Mouse (Mus musculus): ENCODE measurements around the gene Itgae. TPM values are rescaled to one million over a fixed set of nuclear protein-coding genes. Genes with fewer than 3 reads are reported as not detected.
"Not testable (repeated sequence)": the region's sequence is repeated elsewhere in the genome, so short reads cannot be mapped to it uniquely, and the experiment has no call there.

Gene Itgae
- polyA plus RNA-seq, 1 experiment: not detected

DNA sequence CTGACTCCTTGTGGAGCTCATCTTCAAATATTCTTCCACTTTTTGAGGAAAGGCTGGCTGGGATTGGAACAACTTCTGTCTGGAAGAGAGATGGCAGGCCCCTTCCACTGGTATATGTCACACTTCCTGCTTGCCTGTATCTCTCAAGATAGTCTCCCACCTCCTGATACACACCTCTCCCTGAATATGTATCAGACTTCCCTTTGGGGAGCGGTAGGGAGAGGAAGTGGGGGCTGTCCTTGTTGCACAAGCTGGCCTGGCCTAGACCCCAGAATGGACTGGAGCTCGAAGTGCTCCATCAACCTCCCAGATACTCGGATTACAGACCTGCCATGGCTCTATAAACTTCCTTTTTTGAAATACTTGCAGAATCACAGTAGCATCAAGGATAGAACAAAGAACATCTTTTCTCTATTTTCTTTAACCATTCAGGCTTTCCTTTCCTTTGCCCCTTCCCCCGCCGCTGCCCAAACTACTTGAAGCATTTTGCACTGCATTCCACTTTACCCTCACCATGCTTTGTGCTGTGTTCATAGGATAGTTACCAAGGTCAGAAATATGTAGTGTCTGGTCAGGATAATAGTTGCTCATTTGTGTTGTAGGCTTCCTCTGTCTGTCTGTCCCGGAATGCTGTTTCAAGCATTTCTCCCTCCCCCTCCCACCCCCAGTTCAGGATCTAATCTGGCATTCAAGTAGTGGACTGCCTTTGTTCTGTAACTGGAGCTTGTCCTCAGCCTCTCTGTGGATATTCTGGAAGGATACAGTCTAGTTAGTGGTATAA is 2.5 kb upstream of the Itgae start:
- Histone ChIP-seq H3K4me3 (replicated peaks) (no peak overlapping the region), H3K27me3 (ENCODE audit: control insufficient read depth) (no peaks in the 10 kb centered on the region), H3K36me3 (ENCODE audit: control insufficient read depth) (peaks cover 23% of the 10 kb centered on the region), H3K4me1 (ENCODE audit: control insufficient read depth) (no peaks in the 10 kb centered on the region), H3K9me3 (ENCODE audit: control insufficient read depth, low read length) (no peaks in the 10 kb centered on the region)
- TF ChIP-seq GATA1 (IDR thresholded peaks at IDR 0.05; ENCODE audit: low read length) (no peak), TAL1 (IDR thresholded peaks at IDR 0.05; ENCODE audit: low read length) (no peak)

DNA sequence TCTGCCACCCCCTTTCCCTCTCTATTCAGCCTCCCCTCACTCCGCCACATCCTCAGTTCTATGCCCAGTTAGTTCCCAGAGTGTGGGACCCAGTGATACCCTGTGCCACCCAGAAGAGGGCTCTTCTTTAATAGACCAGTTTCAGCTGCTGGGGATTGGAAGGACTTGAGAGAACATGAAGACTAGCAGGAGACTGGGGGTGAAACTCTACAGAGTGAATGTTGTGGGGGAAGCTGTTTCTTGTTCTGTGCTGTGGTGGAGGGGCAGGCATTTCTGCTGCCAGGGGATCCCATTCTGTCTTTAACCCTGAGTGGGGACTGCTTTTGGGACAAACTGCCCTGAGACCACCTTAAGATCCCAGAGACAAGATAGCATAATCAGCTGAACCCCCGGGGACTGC is 443 bp downstream of the Itgae start:
- TF ChIP-seq GATA1 (IDR thresholded peaks at IDR 0.05; ENCODE audit: low read length) (no peak), TAL1 (IDR thresholded peaks at IDR 0.05; ENCODE audit: low read length) (no peak)
- H3K9me3 ChIP-seq (ENCODE audit: control insufficient read depth, low read length): no peaks in the 10 kb centered on the region
- H3K27me3 ChIP-seq (ENCODE audit: control insufficient read depth): no peaks in the 10 kb centered on the region
- H3K4me3 ChIP-seq (replicated peaks): no peak overlapping the region
- H3K36me3 ChIP-seq (ENCODE audit: control insufficient read depth): peaks cover 2% of the 10 kb centered on the region; the same call in 1 of the 2 replicates
- H3K4me1 ChIP-seq (ENCODE audit: control insufficient read depth): no peaks in the 10 kb centered on the region

DNA sequence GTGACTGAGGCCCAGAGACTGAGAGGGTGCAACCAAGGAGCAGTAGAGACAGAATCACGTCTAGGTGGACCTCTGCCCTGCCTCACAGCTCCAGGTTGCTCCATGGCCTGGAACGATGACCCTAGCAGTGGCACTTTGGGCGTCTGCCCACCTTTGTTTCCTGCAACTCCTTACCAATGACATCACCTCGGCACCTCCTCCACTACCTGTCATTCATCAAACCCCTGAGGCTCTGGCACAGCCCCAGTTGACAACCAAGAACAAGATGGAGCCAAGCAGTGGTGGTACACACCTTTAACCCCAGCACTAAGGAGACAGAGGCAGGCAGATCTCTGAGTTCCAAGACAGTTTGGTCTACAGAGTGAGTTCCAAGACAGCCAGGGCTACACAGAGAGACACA is 1.7 kb downstream of the Itgae start:
- TF ChIP-seq TAL1 (IDR thresholded peaks at IDR 0.05; ENCODE audit: low read length) (no peak), GATA1 (IDR thresholded peaks at IDR 0.05; ENCODE audit: low read length) (no peak)
- Histone ChIP-seq H3K27me3 (ENCODE audit: control insufficient read depth) (no peaks in the 10 kb centered on the region), H3K4me1 (ENCODE audit: control insufficient read depth) (no peaks in the 10 kb centered on the region), H3K4me3 (replicated peaks) (no peak overlapping the region), H3K36me3 (ENCODE audit: control insufficient read depth) (no peaks in the 10 kb centered on the region), H3K9me3 (ENCODE audit: control insufficient read depth, low read length) (no peaks in the 10 kb centered on the region)

DNA sequence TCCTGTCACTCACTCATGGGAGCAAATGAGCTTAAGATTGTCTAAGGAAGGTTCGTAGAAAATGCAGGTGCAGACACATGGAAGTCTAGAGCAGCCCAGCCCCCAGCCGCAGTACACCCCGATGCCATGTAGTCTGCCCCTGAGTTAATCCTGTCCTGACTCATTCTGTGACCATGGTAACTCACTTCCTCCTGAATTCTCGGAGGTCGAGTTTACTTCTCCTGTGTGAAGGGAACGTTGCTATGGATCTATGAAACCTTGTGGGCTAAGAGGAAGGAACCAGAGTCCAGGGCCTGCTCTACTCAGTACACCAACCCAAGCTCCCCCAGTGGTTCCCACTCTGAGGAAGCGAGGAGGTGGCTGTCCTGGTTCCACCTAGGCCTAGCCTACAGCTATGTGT is 2.5 kb downstream of the Itgae start:
- H3K36me3 ChIP-seq (ENCODE audit: control insufficient read depth): no peaks in the 10 kb centered on the region
- no peaks in the 10 kb centered on the region for H3K4me1 ChIP-seq (ENCODE audit: control insufficient read depth)
- H3K9me3 ChIP-seq (ENCODE audit: control insufficient read depth, low read length): no peaks in the 10 kb centered on the region
- no peak for TF ChIP-seq TAL1 (IDR thresholded peaks at IDR 0.05; ENCODE audit: low read length)
- no peak for TF ChIP-seq GATA1 (IDR thresholded peaks at IDR 0.05; ENCODE audit: low read length)
- H3K27me3 ChIP-seq (ENCODE audit: control insufficient read depth): no peaks in the 10 kb centered on the region
- H3K4me3 ChIP-seq (replicated peaks): no peak overlapping the region

DNA sequence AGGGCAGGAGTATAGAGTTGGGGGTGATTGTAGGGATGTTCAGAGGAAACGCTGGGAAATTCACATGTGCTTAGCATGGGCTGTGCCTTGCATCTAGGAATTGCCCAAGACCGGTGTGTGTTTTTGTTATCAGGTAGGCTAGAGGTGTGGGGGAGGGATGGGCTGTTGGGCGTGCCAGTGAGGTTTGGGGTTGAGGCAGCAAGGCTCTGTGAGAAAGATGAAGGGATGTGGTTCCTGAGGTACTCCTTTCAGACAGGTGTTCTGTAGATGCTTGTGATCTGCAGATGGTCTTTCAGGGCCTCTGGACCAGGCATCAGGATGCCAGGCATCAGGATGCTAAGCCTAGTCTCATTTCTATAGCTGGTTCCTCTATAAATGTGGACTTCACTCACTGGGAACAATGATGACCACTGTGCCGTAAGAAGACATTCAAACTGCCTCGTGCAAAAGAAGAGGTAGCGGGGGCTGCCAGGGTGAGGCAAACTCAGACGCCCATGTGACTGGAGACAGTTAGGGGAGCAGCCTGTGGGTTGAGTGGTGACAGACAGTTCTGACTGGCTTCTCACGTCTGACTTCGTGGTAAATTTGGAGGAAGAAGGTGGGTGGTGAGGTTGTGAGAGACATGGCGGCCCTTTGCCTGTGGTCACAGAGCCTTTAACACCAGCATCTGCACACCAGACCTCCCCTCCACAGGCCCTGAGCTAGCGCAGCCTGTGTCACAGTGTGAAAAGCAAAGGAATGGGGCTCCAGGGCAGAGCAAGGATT is 4.0 kb downstream of the Itgae start:
- no peaks in the 10 kb centered on the region for H3K27me3 ChIP-seq (ENCODE audit: control insufficient read depth)
- no peaks in the 10 kb centered on the region for H3K4me1 ChIP-seq (ENCODE audit: control insufficient read depth)
- no peak overlapping the region for H3K4me3 ChIP-seq (replicated peaks)
- TF ChIP-seq TAL1 (IDR thresholded peaks at IDR 0.05; ENCODE audit: low read length) (no peak), GATA1 (IDR thresholded peaks at IDR 0.05; ENCODE audit: low read length) (no peak)
- H3K36me3 ChIP-seq (ENCODE audit: control insufficient read depth): no peaks in the 10 kb centered on the region
- H3K9me3 ChIP-seq (ENCODE audit: control insufficient read depth, low read length): no peaks in the 10 kb centered on the region

DNA sequence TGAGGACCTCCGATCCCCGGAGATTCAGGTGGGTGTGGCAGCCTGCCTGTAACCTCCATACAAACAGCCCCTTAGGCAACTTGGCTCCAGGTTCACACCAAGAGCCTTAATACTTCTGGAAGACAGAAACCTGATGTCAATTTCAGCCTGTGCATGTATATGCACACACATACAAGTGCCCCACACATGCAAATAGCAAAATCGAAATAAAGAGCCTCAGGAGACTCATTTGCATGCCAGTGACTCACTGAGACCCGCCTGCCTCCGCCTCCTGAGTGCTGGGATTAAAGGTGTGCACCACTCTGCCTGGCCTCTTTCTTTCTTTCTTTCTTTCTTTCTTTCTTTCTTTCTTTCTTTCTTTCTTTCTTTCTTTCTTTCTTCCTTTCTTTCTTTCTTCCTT is 8.5 kb downstream of the Itgae start:
- TF ChIP-seq TAL1 (IDR thresholded peaks at IDR 0.05; ENCODE audit: low read length): no peak
- TF ChIP-seq GATA1 (IDR thresholded peaks at IDR 0.05; ENCODE audit: low read length): no peak
- no peak overlapping the region for H3K4me3 ChIP-seq (replicated peaks)
- no peaks in the 10 kb centered on the region for H3K9me3 ChIP-seq (ENCODE audit: control insufficient read depth, low read length)
- H3K27me3 ChIP-seq (ENCODE audit: control insufficient read depth): no peaks in the 10 kb centered on the region
- no peaks in the 10 kb centered on the region for H3K4me1 ChIP-seq (ENCODE audit: control insufficient read depth)
- no peaks in the 10 kb centered on the region for H3K36me3 ChIP-seq (ENCODE audit: control insufficient read depth)

DNA sequence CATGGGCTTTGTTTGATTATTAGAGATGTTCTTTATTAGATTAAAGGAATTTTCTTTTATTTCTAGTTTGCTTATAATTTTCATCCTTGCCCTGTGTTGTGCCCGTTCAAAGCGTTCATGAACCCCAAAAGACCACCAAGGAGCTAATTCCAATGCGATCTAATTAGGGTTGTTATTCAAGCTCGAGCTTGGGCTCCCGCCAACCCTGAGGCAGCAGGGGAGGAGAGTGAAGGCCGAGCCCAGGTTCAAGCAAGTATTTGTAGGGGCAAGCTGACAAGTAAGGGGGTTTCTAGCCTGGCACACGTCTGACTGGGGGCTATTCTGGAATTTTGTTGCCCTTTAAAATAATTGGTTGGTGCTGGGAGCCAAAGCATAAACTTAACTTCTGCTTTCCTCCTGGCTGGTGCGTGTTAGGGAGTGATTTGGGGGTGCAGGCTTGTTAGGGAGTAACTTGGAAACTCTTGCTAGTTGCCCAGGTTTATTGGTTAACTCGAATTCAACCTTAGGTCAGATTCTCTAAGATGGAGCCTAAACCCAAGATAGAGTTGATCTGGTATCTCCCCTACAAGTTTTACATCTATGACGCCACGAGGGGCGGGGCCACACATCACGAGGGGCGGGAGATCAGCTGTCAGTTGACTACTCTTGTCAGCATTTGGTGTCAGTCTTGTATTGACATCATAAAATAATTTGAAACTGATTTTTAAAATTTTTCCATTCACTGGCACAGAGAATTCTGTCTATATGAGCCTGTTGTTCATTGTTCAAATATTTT is 9.8 kb downstream of the Itgae start:
- Histone ChIP-seq H3K36me3 (ENCODE audit: control insufficient read depth) (no peaks in the 10 kb centered on the region), H3K9me3 (ENCODE audit: control insufficient read depth, low read length) (no peaks in the 10 kb centered on the region)
- TF ChIP-seq GATA1 (IDR thresholded peaks at IDR 0.05; ENCODE audit: low read length) (no peak), TAL1 (IDR thresholded peaks at IDR 0.05; ENCODE audit: low read length) (no peak)

DNA sequence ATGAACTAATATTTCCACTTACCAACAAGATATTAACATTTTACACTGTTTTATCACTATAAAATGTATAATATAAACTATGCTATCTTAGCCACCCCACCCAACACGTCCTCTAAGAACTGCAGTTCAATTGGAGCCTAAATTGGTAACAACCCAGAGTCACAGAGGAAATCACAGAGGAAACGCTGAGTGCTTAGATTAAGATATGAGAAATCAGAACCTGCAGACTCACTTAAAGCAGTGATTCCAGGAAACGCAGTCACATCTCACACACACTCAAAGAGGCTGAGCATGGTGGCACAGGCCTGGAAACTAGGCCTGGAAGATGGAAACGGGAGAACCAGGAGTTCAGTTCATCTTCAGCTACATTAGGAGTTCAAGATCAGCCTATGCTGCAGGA is 10.9 kb downstream of the Itgae start:
- Histone ChIP-seq H3K36me3 (ENCODE audit: control insufficient read depth) (no peaks in the 10 kb centered on the region), H3K4me3 (replicated peaks) (no peak overlapping the region), H3K27me3 (ENCODE audit: control insufficient read depth) (no peaks in the 10 kb centered on the region), H3K9me3 (ENCODE audit: control insufficient read depth, low read length) (no peaks in the 10 kb centered on the region), H3K4me1 (ENCODE audit: control insufficient read depth) (no peaks in the 10 kb centered on the region)
- TF ChIP-seq GATA1 (IDR thresholded peaks at IDR 0.05; ENCODE audit: low read length) (no peak), TAL1 (IDR thresholded peaks at IDR 0.05; ENCODE audit: low read length) (no peak)

More for the DNA sequence above, 9.8 kb downstream of the Itgae start:
- H3K4me1 ChIP-seq (ENCODE audit: control insufficient read depth): no peaks in the 10 kb centered on the region
- no peaks in the 10 kb centered on the region for H3K27me3 ChIP-seq (ENCODE audit: control insufficient read depth)
- H3K4me3 ChIP-seq (replicated peaks): no peak overlapping the region

DNA sequence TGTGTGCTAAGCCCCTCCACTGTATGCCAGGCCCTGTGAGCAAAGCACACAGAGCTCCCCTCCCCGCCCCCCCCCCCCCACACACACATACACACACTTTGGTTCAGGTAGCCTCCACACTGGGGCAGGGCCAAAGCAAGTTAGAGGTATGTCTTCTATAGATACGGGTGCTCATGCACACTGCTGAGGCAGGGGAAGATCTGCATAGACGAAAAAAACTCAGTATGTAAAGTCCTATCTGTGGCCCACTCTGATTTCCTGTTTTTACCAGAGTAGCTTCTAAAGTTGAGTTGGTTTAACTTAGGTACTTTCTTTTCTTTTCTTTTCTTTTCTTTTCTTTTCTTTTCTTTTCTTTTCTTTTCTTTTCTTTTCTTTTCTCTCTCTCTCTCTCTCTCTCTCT is 14.9 kb downstream of the Itgae start:
- Histone ChIP-seq H3K9me3 (ENCODE audit: control insufficient read depth, low read length) (no peaks in the 10 kb centered on the region), H3K27me3 (ENCODE audit: control insufficient read depth) (no peaks in the 10 kb centered on the region), H3K36me3 (ENCODE audit: control insufficient read depth) (no peaks in the 10 kb centered on the region), H3K4me3 (replicated peaks) (no peak overlapping the region), H3K4me1 (ENCODE audit: control insufficient read depth) (peaks cover 8% of the 10 kb centered on the region)
- TF ChIP-seq TAL1 (IDR thresholded peaks at IDR 0.05; ENCODE audit: low read length): no peak
- no peak for TF ChIP-seq GATA1 (IDR thresholded peaks at IDR 0.05; ENCODE audit: low read length)

DNA sequence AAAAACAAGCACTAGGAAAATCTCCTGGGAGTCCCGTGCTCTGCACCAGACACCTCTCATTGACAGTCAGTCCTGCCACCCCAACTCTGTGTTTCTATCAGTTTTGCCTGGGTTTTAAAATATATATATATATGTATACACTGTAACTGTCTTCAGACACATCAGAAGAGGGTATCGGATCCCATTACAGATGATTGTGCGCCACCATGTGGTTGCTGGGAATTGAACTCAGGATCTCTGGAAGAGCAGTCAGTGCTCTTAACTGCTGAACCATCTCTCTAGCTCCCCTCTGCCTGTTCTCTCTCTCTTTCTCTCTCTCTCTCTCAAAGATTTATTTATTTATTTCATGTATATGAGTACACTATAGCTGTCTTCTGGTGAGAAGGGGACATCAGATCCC is 17.0 kb downstream of the Itgae start:
- not testable (repeated sequence) for H3K36me3 ChIP-seq (ENCODE audit: control insufficient read depth); H3K9me3 ChIP-seq (ENCODE audit: control insufficient read depth, low read length); H3K4me1 ChIP-seq (ENCODE audit: control insufficient read depth); H3K27me3 ChIP-seq (ENCODE audit: control insufficient read depth); H3K4me3 ChIP-seq (replicated peaks)
